Mouse (Mus musculus): Measurements from ENCODE around the gene Ppp2r3a. TPM values are rescaled to one million over a fixed set of nuclear protein-coding genes. Genes with fewer than 3 reads are reported as not detected.

Gene Ppp2r3a
- polyA plus RNA-seq (2014; fragmentation: Illumina TruSeq; extraction: RNeasy Lipid Tissue Mini Kit (QIAGEN cat#74804); ENCODE audit: low read depth, low replicate concordance) = 14.2 TPM

DNA sequence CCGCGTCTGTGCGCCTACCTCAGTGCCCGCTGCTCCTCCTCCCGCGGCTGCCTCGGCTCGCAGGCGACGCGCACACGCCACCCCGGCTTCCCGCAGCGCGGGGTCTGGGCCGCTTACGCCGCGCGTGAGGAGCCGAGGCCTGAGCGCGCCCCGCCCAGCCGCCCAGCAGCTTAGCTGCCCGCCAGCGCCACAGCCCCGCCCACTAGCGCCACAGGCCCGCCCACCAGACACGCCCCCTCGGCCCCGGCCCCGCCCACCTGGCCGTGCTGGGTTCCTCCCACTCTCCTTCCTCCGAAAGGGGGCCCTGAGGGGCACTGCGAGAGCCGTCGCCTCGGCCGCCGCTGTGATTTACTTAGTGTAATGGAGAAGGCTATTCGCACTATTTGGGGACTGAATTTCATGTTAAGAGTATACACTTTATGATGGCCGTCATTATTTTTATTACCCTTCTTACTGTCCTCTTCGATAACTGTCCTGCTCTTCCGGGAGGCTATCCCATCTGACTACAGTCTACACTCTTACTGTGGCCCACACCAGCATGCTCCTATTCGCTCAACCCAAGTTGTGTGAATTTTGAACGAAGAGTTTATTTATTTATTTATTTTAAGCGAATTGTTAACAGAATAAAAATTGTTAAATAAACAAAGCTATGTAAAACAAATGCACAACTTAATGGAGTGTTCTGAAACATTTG, at the start of gene Ppp2r3a:
TSS of gene Ppp2r3a (minus strand) at position 152 of the 694 bp plus-strand sequence.

GRCm38 (mm10) chr9:101073987-101074331, 177.6 kb downstream of the Ppp2r3a start, which contains the start of gene Msl2:
TSS of gene Msl2 (plus strand) at chr9:101074101.

Other genes with a start within 250 kb of the Ppp2r3a start
- gene Pccb, start 216.9 kb downstream of the Ppp2r3a start, polyA plus RNA-seq (2014; fragmentation: Illumina TruSeq; extraction: RNeasy Lipid Tissue Mini Kit (QIAGEN cat#74804); ENCODE audit: low read depth, low replicate concordance) = 112 TPM
- 20.1 TPM for gene Msl2, start 177.7 kb downstream of the Ppp2r3a start, polyA plus RNA-seq (2014; fragmentation: Illumina TruSeq; extraction: RNeasy Lipid Tissue Mini Kit (QIAGEN cat#74804); ENCODE audit: low read depth, low replicate concordance)

Measured in adipose tissue, adult 10 weeks (tissue).